Comparison of ENCODE assay signal across 8 mouse cellular contexts in the genomic region with DNA sequence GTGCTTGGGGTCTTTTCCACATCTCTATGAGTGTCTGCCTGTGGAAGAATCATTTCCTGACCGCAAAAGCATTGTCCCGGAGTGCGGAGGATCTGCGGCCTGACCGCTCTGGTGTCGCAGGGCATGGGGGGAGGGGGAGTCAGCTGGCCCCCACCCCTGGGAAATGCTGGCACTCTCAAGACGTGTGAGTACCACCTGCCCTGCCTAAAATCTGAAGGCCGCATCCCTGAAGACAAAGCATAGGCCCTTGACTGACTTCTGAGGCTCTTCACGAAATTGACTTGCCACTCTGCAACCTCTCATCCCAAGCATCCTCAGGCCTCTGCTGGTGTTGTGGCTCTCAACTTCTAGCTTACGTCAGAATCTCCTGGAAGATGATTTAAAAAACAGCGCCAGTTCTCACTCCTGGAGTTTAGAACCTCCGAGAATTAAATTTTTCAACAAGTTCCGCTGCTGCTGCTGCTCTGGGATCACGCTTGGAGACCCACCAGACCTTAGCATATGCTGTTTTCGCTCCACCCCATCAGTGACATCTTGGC. TPM values are rescaled to one million over a fixed set of nuclear protein-coding genes. Genes with fewer than 3 reads are reported as not detected.
DNase-seq lines count a peak whose midpoint lies in the region; ATAC-seq and TF ChIP-seq lines count a peak whose summit lies in the region.

No protein-coding gene starts in this region.

- peaks cover 6% of the 10 kb centered on the region for H3K79me3 ChIP-seq in C2C12 (ENCODE audit: low read depth)

- H3K9ac ChIP-seq in forebrain, embryonic 14.5 days (ENCODE audit: low read length), result peak overlapping the region; percentile 94
- H3K9ac ChIP-seq in liver, embryonic 15.5 days, result 0 out of 2 replicates have a peak overlapping the region, but pooled peaks have one; percentile 2

- H3K4me2 ChIP-seq in forebrain, embryonic 14.5 days (ENCODE audit: low read length), result peak overlapping the region; percentile 88
- peak overlapping the region; percentile 88 for H3K4me2 ChIP-seq in liver, embryonic 15.5 days

- ATAC-seq in frontal cortex, adult (ENCODE audit: low TSS enrichment), result peak; percentile 62
- ATAC-seq in forebrain, embryonic 14.5 days, result no peak
- ATAC-seq in liver, embryonic 15.5 days (ENCODE audit: insufficient read depth), result no peak
- ATAC-seq in erythroid progenitor cell, adult 5-6 weeks (replicated peaks; ENCODE audit: low FRiP score, poor library complexity, severe bottlenecking), result no peak

- no peaks in the 10 kb centered on the region for H3K9me3 ChIP-seq in forebrain, embryonic 14.5 days (replicated peaks; ENCODE audit: control insufficient read depth, low read length)
- H3K9me3 ChIP-seq in liver, embryonic 15.5 days (replicated peaks), result 0 out of 2 replicates have a peak, but pooled peaks cover 3% of the 10 kb centered on the region

- DNase-seq in frontal cortex, adult 2 months (ENCODE audit: extremely low spot score in 1 of 2, low spot score in 1 of 2), result no peak
- peak; percentile 27 for DNase-seq in forebrain, embryonic 14.5 days (ENCODE audit: low spot score)
- no peak for DNase-seq in testis, postnatal 14 days (ENCODE audit: low spot score)
- no peak for DNase-seq in cerebellum, postnatal 36 days

- H3K4me3 ChIP-seq in C2C12 (ENCODE audit: insufficient read depth, poor library complexity, severe bottlenecking), result peak overlapping the region; percentile 59
- peak overlapping the region; percentile 64 for H3K4me3 ChIP-seq in forebrain, embryonic 14.5 days (ENCODE audit: low read depth, low read length)
- H3K4me3 ChIP-seq in liver, embryonic 15.5 days (replicated peaks), result peak overlapping the region; percentile 83

- H3K79me2 ChIP-seq in C2C12 (ENCODE audit: control insufficient read depth, insufficient read depth), result peaks cover 25% of the 10 kb centered on the region

- H3K27me3 ChIP-seq in C2C12 (ENCODE audit: control insufficient read depth, insufficient read depth, insufficient read length), result no peaks in the 10 kb centered on the region
- H3K27me3 ChIP-seq in forebrain, embryonic 14.5 days (replicated peaks; ENCODE audit: control insufficient read depth, insufficient read depth, low read length), result no peaks in the 10 kb centered on the region
- H3K27me3 ChIP-seq in liver, embryonic 15.5 days, result no peaks in the 10 kb centered on the region

- H3ac ChIP-seq in C2C12 (ENCODE audit: control insufficient read depth, insufficient read length, low read depth), result no peak overlapping the region

- peaks cover 14% of the 10 kb centered on the region for H3K4me1 ChIP-seq in forebrain, embryonic 14.5 days (ENCODE audit: control insufficient read depth, insufficient read depth, low read length)
- peaks cover 19% of the 10 kb centered on the region for H3K4me1 ChIP-seq in liver, embryonic 15.5 days (replicated peaks)

- H3K27ac ChIP-seq in forebrain, embryonic 14.5 days (ENCODE audit: low read depth, low read length), result 0 out of 2 replicates have a peak overlapping the region, but pooled peaks have one; percentile 84
- no peak overlapping the region for H3K27ac ChIP-seq in liver, embryonic 15.5 days (replicated peaks)

- no peaks in the 10 kb centered on the region for H3K36me3 ChIP-seq in C2C12 (ENCODE audit: control insufficient read depth, insufficient read depth)
- H3K36me3 ChIP-seq in forebrain, embryonic 14.5 days (ENCODE audit: control insufficient read depth, insufficient read depth, low read length), result no peaks in the 10 kb centered on the region
- H3K36me3 ChIP-seq in liver, embryonic 15.5 days (replicated peaks), result no peaks in the 10 kb centered on the region

- WGBS in forebrain, embryonic 14.5 days, result 31% methylated on average over 15 of the region's 15 CpGs
- WGBS in liver, embryonic 15.5 days (ENCODE audit: insufficient replicate concordance), result 29% methylated on average over 15 of the region's 15 CpGs

- TF ChIP-seq CTCF in C2C12 (IDR thresholded peaks at IDR 0.05; ENCODE audit: control insufficient read depth, insufficient read depth, insufficient read length), result no peak

TF ChIP-seq in C2C12, 6 proteins besides CTCF, POLR2A, EP300 and RAD21:
- TF ChIP-seq MYOD1 (IDR thresholded peaks at IDR 0.05; ENCODE audit: control insufficient read depth, insufficient read length, low read depth) (no peak), MAX (IDR thresholded peaks at IDR 0.05) (no peak), CEBPB (IDR thresholded peaks at IDR 0.05; ENCODE audit: low read depth) (no peak), FOSL1 (IDR thresholded peaks at IDR 0.05; ENCODE audit: insufficient read depth, low read length, poor library complexity, severe bottlenecking) (no peak), USF1 (IDR thresholded peaks at IDR 0.05; ENCODE audit: low read depth) (no peak), MYOG (IDR thresholded peaks at IDR 0.05; ENCODE audit: control insufficient read depth, extremely low read depth, insufficient read length) (no peak)

RNA-seq across cellular contexts. Expression of gene Xylt2, which starts 0.4 kb away (rescaled TPM):
- polyA plus RNA-seq in frontal cortex, adult 2 months (2012; rRNA removed), result 26.6 and 27.0 TPM in 2 replicates
- 10.4 TPM for polyA plus RNA-seq in C2C12 (2012; fragmentation: generic; extraction: Trizol)
- polyA plus RNA-seq in forebrain, embryonic 14.5 days (2014; fragmentation: Nextera tagmentation; extraction: Ambion mirVana), result 6.9 and 8.2 TPM in 2 replicates
- 2.8 and 3.7 TPM in 2 replicates for polyA plus RNA-seq in liver, embryonic 15.5 days (2015; fragmentation: Nextera tagmentation; extraction: Ambion mirVana)
- total RNA-seq in erythroid progenitor cell, adult 5-6 weeks (2015; ENCODE audit: low replicate concordance), result 1.1 and 2.5 TPM in 2 replicates
- total RNA-seq in erythroid progenitor cell, adult 5-6 weeks (2017; ENCODE audit: low replicate concordance), result 0.51 and 2.9 TPM in 2 replicates

RNA-seq across cellular contexts. Expression of gene Eme1, which starts 23.9 kb away (rescaled TPM):
- 0.30 and 0.42 TPM in 2 replicates for polyA plus RNA-seq in frontal cortex, adult 2 months (2012; rRNA removed)
- 10.1 TPM for polyA plus RNA-seq in C2C12 (2012; fragmentation: generic; extraction: Trizol)
- polyA plus RNA-seq in forebrain, embryonic 14.5 days (2014; fragmentation: Nextera tagmentation; extraction: Ambion mirVana), result 11.3 and 13.6 TPM in 2 replicates
- 11.0 and 13.6 TPM in 2 replicates for polyA plus RNA-seq in liver, embryonic 15.5 days (2015; fragmentation: Nextera tagmentation; extraction: Ambion mirVana)
- total RNA-seq in erythroid progenitor cell, adult 5-6 weeks (2015; ENCODE audit: low replicate concordance), result 3.4 and 15.9 TPM in 2 replicates
- total RNA-seq in erythroid progenitor cell, adult 5-6 weeks (2017; ENCODE audit: low replicate concordance), result 29.4 and 34.9 TPM in 2 replicates

RNA-seq across cellular contexts. Expression of gene Mrpl27, which starts 24.1 kb away (rescaled TPM):
- 112 and 136 TPM in 2 replicates for polyA plus RNA-seq in frontal cortex, adult 2 months (2012; rRNA removed)
- polyA plus RNA-seq in C2C12 (2012; fragmentation: generic; extraction: Trizol), result 57.0 TPM
- polyA plus RNA-seq in forebrain, embryonic 14.5 days (2014; fragmentation: Nextera tagmentation; extraction: Ambion mirVana), result 100 and 111 TPM in 2 replicates
- 54.7 and 59.9 TPM in 2 replicates for polyA plus RNA-seq in liver, embryonic 15.5 days (2015; fragmentation: Nextera tagmentation; extraction: Ambion mirVana)
- total RNA-seq in erythroid progenitor cell, adult 5-6 weeks (2015; ENCODE audit: low replicate concordance), result 16.8 and 20.9 TPM in 2 replicates
- total RNA-seq in erythroid progenitor cell, adult 5-6 weeks (2017; ENCODE audit: low replicate concordance), result 24.5 and 27.2 TPM in 2 replicates

RNA-seq across cellular contexts. Expression of gene Gm11541, which starts 26.6 kb away (rescaled TPM):
- not detected in 2 replicates for polyA plus RNA-seq in frontal cortex, adult 2 months (2012; rRNA removed)
- polyA plus RNA-seq in C2C12 (2012; fragmentation: generic; extraction: Trizol), result not detected
- not detected in 2 replicates for polyA plus RNA-seq in forebrain, embryonic 14.5 days (2014; fragmentation: Nextera tagmentation; extraction: Ambion mirVana)
- polyA plus RNA-seq in liver, embryonic 15.5 days (2015; fragmentation: Nextera tagmentation; extraction: Ambion mirVana), result not detected in 2 replicates
- not detected in 2 replicates for total RNA-seq in erythroid progenitor cell, adult 5-6 weeks (2015; ENCODE audit: low replicate concordance)
- total RNA-seq in erythroid progenitor cell, adult 5-6 weeks (2017; ENCODE audit: low replicate concordance), result not detected in 2 replicates

RNA-seq across cellular contexts. Expression of gene Lrrc59, which starts 48.1 kb away (rescaled TPM):
- 67.1 and 76.3 TPM in 2 replicates for polyA plus RNA-seq in frontal cortex, adult 2 months (2012; rRNA removed)
- polyA plus RNA-seq in C2C12 (2012; fragmentation: generic; extraction: Trizol), result 346 TPM
- 120 and 137 TPM in 2 replicates for polyA plus RNA-seq in forebrain, embryonic 14.5 days (2014; fragmentation: Nextera tagmentation; extraction: Ambion mirVana)
- polyA plus RNA-seq in liver, embryonic 15.5 days (2015; fragmentation: Nextera tagmentation; extraction: Ambion mirVana), result 91.3 and 93.2 TPM in 2 replicates
- 11.3 and 20.2 TPM in 2 replicates for total RNA-seq in erythroid progenitor cell, adult 5-6 weeks (2015; ENCODE audit: low replicate concordance)
- total RNA-seq in erythroid progenitor cell, adult 5-6 weeks (2017; ENCODE audit: low replicate concordance), result 15.8 and 16.4 TPM in 2 replicates
